Mouse (Mus musculus) lung, embryonic 14.5 days (tissue): ENCODE data around the gene Prnp. TPM values are rescaled to one million over a fixed set of nuclear protein-coding genes. Genes with fewer than 3 reads are reported as not detected.

Experiments used
- ATAC-seq: fragments of 200-750 bp; cut with Nextera tagmentation; 2 replicates; pipeline ENCODE4 v1.8.0; 2017; ENCODE audit warnings: mild to moderate bottlenecking, moderate TSS enrichment, moderate library complexity; ENCODE audit not compliant: insufficient read depth
- DNase-seq: peaks from one replicate; pipeline ENCODE4 v3.0.0-alpha.2; 2015
- H3K27ac ChIP-seq: fragments of 300-500 bp; sonication (generic); 2 replicates; pipeline ENCODE4 v1.5.1; 2014; ENCODE audit warnings: low read depth, mild to moderate bottlenecking, moderate library complexity
- H3K27me3 ChIP-seq: fragments of 300-500 bp; sonication (generic); 2 replicates; pipeline ENCODE4 v1.6.1; 2014; ENCODE audit warnings: low read length, control low read depth; ENCODE audit not compliant: insufficient read depth
- H3K36me3 ChIP-seq: fragments of 300-500 bp; sonication (generic); 2 replicates; pipeline ENCODE4 v1.6.1; 2014; ENCODE audit warnings: control low read depth; ENCODE audit not compliant: insufficient read depth
- H3K4me1 ChIP-seq: fragments of 300-500 bp; sonication (generic); 2 replicates; pipeline ENCODE4 v1.6.1; 2014; ENCODE audit warnings: antibody characterized with exemption, control low read depth; ENCODE audit not compliant: insufficient read depth
- H3K4me2 ChIP-seq: fragments of 300-500 bp; sonication (generic); 2 replicates; pipeline ENCODE4 v1.6.1; 2014; ENCODE audit warnings: mild to moderate bottlenecking
- H3K4me3 ChIP-seq: fragments of 300-500 bp; sonication (generic); 2 replicates; pipeline ENCODE4 v1.5.1; 2014; ENCODE audit warnings: low read depth, low read length
- H3K9ac ChIP-seq: fragments of 300-500 bp; sonication (generic); 2 replicates; pipeline ENCODE4 v1.6.1; 2014
- H3K9me3 ChIP-seq: fragments of 300-500 bp; sonication (generic); 2 replicates; pipeline ENCODE4 v1.6.1; 2016; ENCODE audit warnings: low read depth, low read length, control low read depth
- CTCF ChIP-seq: IDR thresholded peaks from 2 replicates; pipeline ENCODE4 v1.5.1; 2016; ENCODE audit warnings: antibody characterized with exemption, low read depth
- WGBS: fragments of 180-500 bp; shearing (Covaris S2); extraction: QIAGEN DNeasy Blood & Tissue Kit; methylation state at CpG from one replicate; pipeline ENCODE4 v1.1.7; 2014; 5-methylcytosine and 5-hydroxymethylcytosine counted together
- polyA plus RNA-seq: library from polyadenylated mRNA; unstranded; fragments of >200 nt; fragmentation: Nextera tagmentation; extraction: Ambion mirVana; gene quantifications from 2 replicates; pipeline ENCODE4 v1.2.1, GENCODE M21; 2014

Prnp gene
- polyA plus RNA-seq, 1 experiment from 2014 or later = 32.8 TPM

- no peaks in the 10 kb centered on the region for H3K27me3 ChIP-seq
- WGBS = 71% methylated on average over 5 of the region's 5 CpGs
- ATAC-seq (no peak), DNase-seq (no peak)
- no peak for TF ChIP-seq CTCF
- H3K4me2 ChIP-seq = no peak overlapping the region
- H3K27ac ChIP-seq = no peak overlapping the region
- no peaks in the 10 kb centered on the region for H3K9me3 ChIP-seq
- H3K4me1 ChIP-seq = no peaks in the 10 kb centered on the region
- H3K36me3 ChIP-seq = no peaks in the 10 kb centered on the region
- H3K9ac ChIP-seq = no peak overlapping the region
- H3K4me3 ChIP-seq = no peak overlapping the region
Measured at GRCm38 (mm10) chr2:131907311-131907710, 2.4 kb upstream of the Prnp start.

- Histone ChIP-seq H3K36me3 (no peaks in the 10 kb centered on the region), H3K9me3 (no peaks in the 10 kb centered on the region), H3K9ac (no peak overlapping the region), H3K27me3 (no peaks in the 10 kb centered on the region), H3K4me2 (no peak overlapping the region), H3K4me3 (no peak overlapping the region), H3K4me1 (no peaks in the 10 kb centered on the region), H3K27ac (no peak overlapping the region)
- no peak for TF ChIP-seq CTCF
- DNase-seq (no peak), ATAC-seq (no peak)
- 83% methylated on average over 7 of the region's 7 CpGs for WGBS
Measured at GRCm38 (mm10) chr2:131908351-131908861, 1.3 kb upstream of the Prnp start.

- Histone ChIP-seq H3K4me2 (peak overlapping the region; percentile 66; the same call in 1 of the 2 replicates), H3K36me3 (no peaks in the 10 kb centered on the region), H3K9me3 (no peaks in the 10 kb centered on the region), H3K27ac (no peak overlapping the region), H3K4me1 (no peaks in the 10 kb centered on the region), H3K9ac (no peak overlapping the region), H3K4me3 (peak overlapping the region; percentile 67; the same call in 1 of the 2 replicates), H3K27me3 (no peaks in the 10 kb centered on the region)
- TF ChIP-seq CTCF = no peak
- DNase-seq (no peak), ATAC-seq (no peak)
- 73% methylated on average over 1 of the region's 1 CpGs for WGBS
Measured at GRCm38 (mm10) chr2:131908906-131909305, 822 bp upstream of the Prnp start.

GRCm38 (mm10) chr2:131910847-131911246, 1.1 kb downstream of the Prnp start:
- no peaks in the 10 kb centered on the region for H3K9me3 ChIP-seq

GRCm38 (mm10) chr2:131911341-131911740, 1.6 kb downstream of the Prnp start:
- Histone ChIP-seq H3K9me3 (no peaks in the 10 kb centered on the region), H3K27ac (no peak overlapping the region), H3K4me3 (no peak overlapping the region), H3K4me1 (no peaks in the 10 kb centered on the region), H3K27me3 (no peaks in the 10 kb centered on the region), H3K36me3 (0 out of 2 replicates have a peak, but pooled peaks cover 2% of the 10 kb centered on the region), H3K4me2 (peak overlapping the region; percentile 66), H3K9ac (no peak overlapping the region)
- 56% methylated on average over 4 of the region's 4 CpGs for WGBS
- TF ChIP-seq CTCF = no peak
- ATAC-seq (no peak), DNase-seq (no peak)

More at GRCm38 (mm10) chr2:131910847-131911246, 1.1 kb downstream of the Prnp start:
- Histone ChIP-seq H3K27me3 (no peaks in the 10 kb centered on the region), H3K4me1 (no peaks in the 10 kb centered on the region), H3K36me3 (no peaks in the 10 kb centered on the region), H3K4me3 (peak overlapping the region; percentile 67), H3K4me2 (peak overlapping the region; percentile 66), H3K9ac (no peak overlapping the region), H3K27ac (no peak overlapping the region)
- ATAC-seq (no peak), DNase-seq (no peak)
- 46% methylated on average over 2 of the region's 2 CpGs for WGBS
- TF ChIP-seq CTCF = no peak

- Histone ChIP-seq H3K9me3 (no peaks in the 10 kb centered on the region), H3K4me1 (no peaks in the 10 kb centered on the region), H3K27me3 (no peaks in the 10 kb centered on the region), H3K9ac (no peak overlapping the region), H3K4me2 (no peak overlapping the region), H3K4me3 (no peak overlapping the region), H3K36me3 (0 out of 2 replicates have a peak, but pooled peaks cover 2% of the 10 kb centered on the region), H3K27ac (no peak overlapping the region)
- TF ChIP-seq CTCF = no peak
- DNase-seq (no peak), ATAC-seq (no peak)
- WGBS = 84% methylated on average over 8 of the region's 8 CpGs
Measured at GRCm38 (mm10) chr2:131912526-131913258, 3.0 kb downstream of the Prnp start.

GRCm38 (mm10) chr2:131932275-131932902, 22.7 kb downstream of the Prnp start:
- ATAC-seq (peak; percentile 18), DNase-seq (no peak)
- Histone ChIP-seq H3K9me3 (no peaks in the 10 kb centered on the region), H3K9ac (no peak overlapping the region), H3K4me1 (no peaks in the 10 kb centered on the region), H3K4me2 (no peak overlapping the region), H3K36me3 (peaks cover 7% of the 10 kb centered on the region; the same call in 1 of the 2 replicates), H3K27me3 (no peaks in the 10 kb centered on the region), H3K4me3 (no peak overlapping the region), H3K27ac (no peak overlapping the region)
- TF ChIP-seq CTCF = no peak
- WGBS = 51% methylated on average over 7 of the region's 7 CpGs
